Mouse (Mus musculus) cortical plate, adult 2 months (tissue): ENCODE data around the gene Mkks. TPM values are rescaled to one million over a fixed set of nuclear protein-coding genes. Genes with fewer than 3 reads are reported as not detected.

Source experiments
- H3K27ac ChIP-seq: fragments of 200-500 bp; 2 replicates; pipeline ENCODE4 v1.5.1; 2012; ENCODE audit warnings: low read length, control low read depth, inconsistent platforms; ENCODE audit not compliant: insufficient read depth
- H3K4me1 ChIP-seq: fragments of 200-500 bp; 2 replicates; pipeline ENCODE4 v1.6.1; 2011; ENCODE audit warnings: low read length; ENCODE audit not compliant: control insufficient read depth, insufficient read depth
- H3K4me3 ChIP-seq: fragments of 200-500 bp; 2 replicates; pipeline ENCODE4 v1.5.1; 2011; ENCODE audit warnings: mild to moderate bottlenecking, low read length, control low read depth; ENCODE audit not compliant: insufficient read depth
- CTCF ChIP-seq: fragments of 200-500 bp; IDR thresholded peaks from 2 replicates; pipeline ENCODE4 v1.5.1; 2011; ENCODE audit warnings: mild to moderate bottlenecking, control low read depth, low read length; ENCODE audit not compliant: insufficient read depth; ENCODE audit errors: extremely low read depth
- POLR2A ChIP-seq: fragments of 200-500 bp; IDR thresholded peaks from 2 replicates; pipeline ENCODE4 v1.6.1; 2011; ENCODE audit warnings: mild to moderate bottlenecking, low read length, control low read depth; ENCODE audit not compliant: insufficient read depth; ENCODE audit errors: extremely low read depth
- polyA plus RNA-seq: library from polyadenylated mRNA; depleted of rRNA; stranded (reverse); fragments of >200 nt; gene quantifications from 2 replicates; pipeline ENCODE4 v1.2.3, GENCODE M21; 2012; rRNA removed

The Mkks gene
- polyA plus RNA-seq, result 11.9 and 12.3 TPM in 2 replicates

- Histone ChIP-seq H3K27ac (peak within 1 kb of the TSS; percentile 79), H3K4me3 (peak within 1 kb of the TSS; percentile 55), H3K4me1 (no peaks in the 10 kb centered on the region; the same call in 1 of the 2 replicates)
- no peak for TF ChIP-seq CTCF
- TF ChIP-seq POLR2A, result peak; percentile 89
Measured at GRCm38 (mm10) chr2:136891068-136891950, at the start of gene Mkks, which contains the start of the genes Slx4ip and AL731706.1. TSS of gene Mkks (minus strand) at chr2:136891389. TSS of gene Slx4ip (plus strand) at chr2:136891218. TSS of gene AL731706.1 (minus strand) at chr2:136891389.

DNA sequence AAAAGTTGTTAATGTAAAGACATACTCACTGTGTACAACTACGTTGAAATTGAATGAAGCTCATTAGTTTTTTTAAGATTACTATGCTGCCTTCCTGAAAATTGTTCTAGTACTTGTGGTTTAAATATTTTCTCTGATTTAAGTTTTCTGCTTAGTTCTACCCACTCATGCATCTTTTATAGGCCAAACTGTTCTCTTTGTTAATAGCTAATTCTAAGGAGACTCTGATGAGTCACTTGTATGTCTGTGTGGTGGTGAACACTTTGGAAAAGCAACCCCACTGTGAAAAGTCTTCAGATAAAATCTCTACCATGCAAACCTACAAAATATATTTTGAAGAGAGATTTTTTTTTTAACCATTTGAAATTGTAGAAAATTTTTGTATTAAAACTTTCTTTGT is 47.1 kb upstream of the Mkks start:
- H3K27ac ChIP-seq, result no peak overlapping the region
- H3K4me3 ChIP-seq, result no peak overlapping the region
- H3K4me1 ChIP-seq, result no peaks in the 10 kb centered on the region
- TF ChIP-seq POLR2A (no peak), CTCF (no peak)

DNA sequence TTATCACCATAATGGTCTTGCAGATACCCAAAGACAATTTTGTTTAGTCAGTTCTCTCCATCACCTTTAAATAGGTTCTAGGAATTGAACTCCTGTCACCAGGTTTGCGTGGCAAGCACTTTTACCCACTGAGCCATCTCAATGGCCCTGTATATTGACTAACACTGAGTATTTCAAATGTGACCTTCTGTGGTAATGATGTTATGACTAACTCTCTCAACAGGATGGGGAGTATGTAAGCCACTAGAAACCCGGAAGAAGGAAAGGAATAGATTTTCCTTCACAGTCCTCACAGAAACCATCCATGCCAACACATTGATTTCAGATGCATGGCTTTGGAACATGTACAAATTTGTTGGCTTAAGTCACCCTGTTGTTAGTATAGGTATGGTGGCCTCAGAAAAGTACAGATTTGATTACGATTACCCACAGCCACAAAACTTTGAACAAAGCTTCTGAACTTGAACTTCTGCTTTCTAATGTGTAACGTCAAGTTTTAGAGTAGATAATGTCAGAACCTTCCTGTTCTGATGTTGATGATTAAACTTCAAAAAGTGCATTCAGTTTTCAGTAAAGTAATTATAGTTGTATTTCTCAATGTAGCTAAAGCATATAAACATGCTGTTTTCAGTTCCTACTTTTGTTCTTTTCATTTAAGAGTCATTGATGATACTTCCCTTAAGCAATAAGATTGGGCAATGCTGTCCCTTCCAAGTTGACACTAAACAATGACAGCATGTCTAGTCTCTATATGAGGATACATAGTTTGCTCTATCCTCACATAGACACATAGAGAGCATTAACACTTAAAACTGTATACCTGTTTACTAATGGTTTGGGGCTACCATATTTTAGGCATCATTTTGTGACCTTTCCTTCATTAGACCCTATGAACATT is 45.5 kb upstream of the Mkks start:
- no peaks in the 10 kb centered on the region for H3K4me1 ChIP-seq
- TF ChIP-seq CTCF (no peak), POLR2A (no peak)
- H3K27ac ChIP-seq, result no peak overlapping the region
- no peak overlapping the region for H3K4me3 ChIP-seq

DNA sequence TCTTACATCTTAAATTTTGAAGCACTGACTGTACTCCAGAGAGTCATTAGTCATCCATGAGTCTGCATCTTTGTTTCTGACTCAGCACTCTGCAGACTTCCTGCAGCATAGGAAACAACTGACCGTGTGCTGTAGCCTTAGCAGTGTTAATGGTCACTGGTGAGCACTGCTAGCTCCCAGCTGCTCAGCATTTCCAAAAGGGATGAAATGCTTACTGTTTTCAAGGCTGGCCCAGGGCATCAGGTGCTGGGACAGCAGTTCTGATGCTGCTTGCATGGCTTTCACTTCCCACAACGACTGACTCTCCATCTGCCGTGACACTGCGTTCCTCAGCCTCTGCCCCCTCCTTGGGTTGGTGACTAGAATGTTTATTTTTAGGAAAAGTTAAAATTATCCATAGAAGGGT is 29.8 kb upstream of the Mkks start:
- Histone ChIP-seq H3K27ac (no peak overlapping the region), H3K4me3 (no peak overlapping the region)

GRCm38 (mm10) chr2:136920257-136920993 is 29.2 kb upstream of the Mkks start:
- Histone ChIP-seq H3K27ac (no peak overlapping the region), H3K4me1 (peaks cover 3% of the 10 kb centered on the region), H3K4me3 (no peak overlapping the region)
- TF ChIP-seq POLR2A (no peak), CTCF (no peak)

More for the DNA sequence above, 29.8 kb upstream of the Mkks start:
- TF ChIP-seq POLR2A, result no peak
- H3K4me1 ChIP-seq, result peaks cover 3% of the 10 kb centered on the region

- no peak overlapping the region for H3K4me3 ChIP-seq
- TF ChIP-seq POLR2A (no peak), CTCF (no peak)
- peaks cover 3% of the 10 kb centered on the region for H3K4me1 ChIP-seq
- no peak overlapping the region for H3K27ac ChIP-seq
Measured at GRCm38 (mm10) chr2:136919433-136919832, 28.2 kb upstream of the Mkks start.

GRCm38 (mm10) chr2:136914334-136914902 is 23.2 kb upstream of the Mkks start:
- Histone ChIP-seq H3K4me3 (no peak overlapping the region), H3K27ac (no peak overlapping the region), H3K4me1 (no peaks in the 10 kb centered on the region)
- TF ChIP-seq CTCF (no peak), POLR2A (no peak)

- Histone ChIP-seq H3K4me3 (no peak overlapping the region), H3K27ac (no peak overlapping the region), H3K4me1 (no peaks in the 10 kb centered on the region)
- no peak for TF ChIP-seq CTCF
- no peak for TF ChIP-seq POLR2A
Measured at GRCm38 (mm10) chr2:136913021-136913420, 21.8 kb upstream of the Mkks start.

- TF ChIP-seq POLR2A, result no peak
- TF ChIP-seq CTCF, result no peak
Measured at GRCm38 (mm10) chr2:136911958-136912411, 20.8 kb upstream of the Mkks start.

More at GRCm38 (mm10) chr2:136911958-136912411, 20.8 kb upstream of the Mkks start:
- no peaks in the 10 kb centered on the region for H3K4me1 ChIP-seq
- no peak overlapping the region for H3K4me3 ChIP-seq
- no peak overlapping the region for H3K27ac ChIP-seq
